Mouse (Mus musculus) spleen, adult 18-20 months (tissue): ENCODE measurements around the gene Slc35f1.

Experiments used
- DNase-seq, 2 experiments: peaks; one replicate each; pipeline ENCODE4 v3.0.0; 2022; ENCODE audit warnings: mixed read lengths in 2 of 2

Slc35f1 gene

DNA sequence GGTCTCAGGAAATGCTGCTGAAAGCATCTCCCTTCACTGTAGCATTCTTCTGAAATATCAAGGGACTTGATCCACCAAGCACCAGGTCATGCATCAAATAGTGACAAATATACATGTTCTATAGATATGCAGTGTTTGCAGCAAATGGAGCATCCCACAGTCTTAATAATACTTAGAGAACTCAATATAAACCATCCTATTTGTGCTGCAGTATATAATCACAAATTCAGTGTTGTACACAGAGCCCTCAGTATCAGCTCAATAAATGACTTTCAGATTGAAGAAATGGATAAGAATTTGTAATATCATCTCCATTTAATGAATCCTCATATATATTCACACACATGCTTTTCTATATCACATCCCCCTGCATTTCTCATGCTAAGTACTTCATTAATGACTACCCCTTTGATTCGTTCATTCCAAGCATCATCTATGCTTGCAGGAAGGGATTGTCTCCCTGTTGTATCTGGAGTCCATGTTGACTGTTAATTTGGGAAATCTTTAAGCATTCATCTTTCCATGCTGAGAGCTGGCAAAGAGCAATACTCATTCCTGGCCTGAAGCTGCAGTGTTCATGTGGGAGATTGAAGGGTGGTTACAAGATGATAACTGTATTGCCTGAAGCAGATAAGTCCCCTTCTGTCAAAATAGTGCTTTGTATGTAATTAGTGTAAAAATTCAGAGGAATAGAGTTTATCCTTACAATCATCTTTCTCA, 249.9 kb downstream of the Slc35f1 start:
- no peak for DNase-seq

DNA sequence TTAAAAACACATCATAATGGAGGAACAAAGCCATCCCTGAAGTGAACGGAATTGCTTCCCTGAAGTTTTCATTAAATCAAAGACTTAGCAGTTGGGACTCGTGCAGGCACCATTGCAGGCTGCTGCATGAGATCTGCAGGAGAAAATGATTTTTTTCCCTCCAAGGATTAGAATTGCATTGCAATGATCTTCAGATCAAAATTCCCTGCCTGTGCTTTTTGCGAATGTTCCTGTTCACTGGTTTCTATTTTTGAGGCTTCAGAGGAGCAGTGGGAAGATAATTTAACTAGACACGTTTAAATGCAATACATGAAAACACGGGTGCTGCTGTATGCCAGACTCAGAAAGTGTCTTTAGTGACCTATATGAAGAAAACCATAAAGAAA, 250.5 kb downstream of the Slc35f1 start:
- no peak for DNase-seq

DNA sequence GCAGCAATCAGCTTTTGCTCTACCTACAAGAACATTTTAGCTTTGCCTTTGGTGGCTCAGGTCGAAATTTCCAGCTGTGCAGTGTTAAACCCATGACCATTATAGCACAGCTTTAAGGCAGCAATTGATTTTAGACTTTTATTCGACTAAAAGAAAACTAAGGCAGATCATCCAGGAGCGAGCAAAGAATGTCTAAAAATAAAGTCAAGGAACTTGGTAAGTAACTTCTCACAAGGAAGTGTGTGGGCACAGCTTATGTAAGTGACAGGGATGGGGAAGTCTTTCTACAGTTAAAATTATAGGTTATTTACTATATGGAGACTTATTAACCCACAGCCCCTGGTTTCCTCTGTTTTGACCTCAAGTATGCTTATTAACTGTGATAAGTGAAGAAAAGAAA, 262.2 kb downstream of the Slc35f1 start:
- DNase-seq: no peak

DNA sequence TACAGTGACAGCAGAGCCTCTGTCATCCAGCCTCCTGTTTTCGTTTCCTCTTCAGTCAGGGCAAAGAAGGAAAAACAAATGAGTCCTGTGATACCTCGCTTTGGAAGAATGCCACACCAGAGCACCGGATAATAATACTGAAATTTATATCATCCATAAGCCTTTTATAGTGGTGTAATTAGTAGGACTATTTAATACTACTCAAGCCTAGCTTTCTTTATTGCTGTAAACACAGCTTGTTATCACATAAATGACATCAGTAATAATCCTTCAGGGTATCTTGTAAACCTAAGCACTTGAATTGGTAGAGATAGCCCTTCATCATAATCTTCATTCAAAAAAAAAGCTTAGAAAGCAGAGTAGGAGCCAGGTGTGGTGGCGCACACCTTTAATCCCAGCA, 266.4 kb downstream of the Slc35f1 start:
- DNase-seq: no peak

DNA sequence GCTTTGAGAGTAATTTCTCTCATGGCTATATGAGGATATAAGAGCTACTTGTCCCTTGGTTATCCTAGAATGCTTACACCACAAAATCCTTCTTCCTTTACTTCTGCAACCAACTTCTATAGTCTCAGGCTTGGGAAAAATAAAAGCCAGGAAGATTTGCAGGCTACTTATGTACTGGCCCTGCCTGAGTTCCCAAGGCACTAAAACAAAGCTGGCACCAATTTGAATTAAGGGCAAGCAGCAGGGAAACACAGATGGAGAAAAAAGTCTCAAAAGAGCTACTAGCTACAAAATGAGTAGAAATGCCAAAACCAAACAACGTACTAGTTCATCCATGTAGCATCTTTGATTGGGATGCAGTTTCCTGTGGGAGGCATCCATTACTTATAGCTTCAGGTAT, 288.9 kb downstream of the Slc35f1 start:
- no peak for DNase-seq

DNA sequence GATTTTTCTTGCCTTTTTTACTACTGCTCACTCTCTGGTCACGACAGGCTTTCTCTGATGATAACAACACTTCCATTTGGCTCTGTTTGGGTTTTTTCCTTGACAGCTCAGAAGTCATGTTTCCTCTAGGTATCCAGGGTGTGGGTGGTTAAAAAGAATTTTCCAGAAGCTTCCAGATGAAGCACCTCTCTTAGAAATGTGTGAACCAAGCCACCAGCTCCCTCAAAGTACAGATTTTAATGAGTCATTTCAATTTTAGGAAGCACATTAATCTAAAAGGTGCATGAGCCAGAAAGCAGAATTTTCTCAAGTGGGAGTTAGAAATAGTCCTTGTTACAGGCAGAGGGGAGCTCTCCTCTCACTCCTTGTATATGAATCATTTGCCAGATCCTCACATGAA, 292.5 kb downstream of the Slc35f1 start:
- no peak for DNase-seq

DNA sequence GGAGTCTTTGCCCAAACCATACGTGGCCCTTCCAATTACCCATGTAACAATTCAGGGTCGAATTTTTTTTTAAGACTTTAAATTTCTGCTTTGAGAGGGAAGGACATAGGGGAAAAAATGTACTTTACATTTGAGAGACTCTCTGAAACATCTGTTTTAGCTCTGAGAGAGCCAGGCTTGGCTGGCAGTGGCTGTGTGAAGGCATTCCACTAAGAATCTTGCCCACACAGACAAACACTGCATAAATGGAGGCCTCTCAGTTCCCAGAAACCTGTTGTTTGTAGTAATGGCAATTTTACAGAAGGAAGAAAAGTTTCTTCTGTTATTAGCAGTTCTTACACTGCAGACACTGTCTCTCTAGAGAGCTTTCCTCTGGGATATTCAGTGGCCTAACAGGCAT, 301.9 kb downstream of the Slc35f1 start:
- DNase-seq: no peak

DNA sequence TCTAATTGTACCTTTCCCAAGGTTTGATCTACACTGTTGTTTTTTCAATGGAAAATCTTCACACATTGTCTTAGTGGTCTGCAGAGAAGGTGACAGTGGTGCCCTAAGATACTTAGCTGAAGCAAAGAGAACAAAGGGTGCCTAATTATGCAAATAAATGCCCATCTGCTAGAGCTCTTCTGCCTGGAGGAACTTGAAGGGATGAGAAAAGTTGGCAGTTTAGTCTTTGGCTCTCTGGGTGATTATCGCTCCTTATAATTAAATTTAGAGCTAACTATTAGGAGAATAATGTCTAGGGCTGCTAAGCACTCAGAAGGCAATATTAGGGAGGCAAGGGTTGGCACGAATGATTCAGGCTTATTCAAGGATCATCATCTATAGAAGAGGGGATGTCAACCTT, 306.6 kb downstream of the Slc35f1 start:
- DNase-seq: no peak

DNA sequence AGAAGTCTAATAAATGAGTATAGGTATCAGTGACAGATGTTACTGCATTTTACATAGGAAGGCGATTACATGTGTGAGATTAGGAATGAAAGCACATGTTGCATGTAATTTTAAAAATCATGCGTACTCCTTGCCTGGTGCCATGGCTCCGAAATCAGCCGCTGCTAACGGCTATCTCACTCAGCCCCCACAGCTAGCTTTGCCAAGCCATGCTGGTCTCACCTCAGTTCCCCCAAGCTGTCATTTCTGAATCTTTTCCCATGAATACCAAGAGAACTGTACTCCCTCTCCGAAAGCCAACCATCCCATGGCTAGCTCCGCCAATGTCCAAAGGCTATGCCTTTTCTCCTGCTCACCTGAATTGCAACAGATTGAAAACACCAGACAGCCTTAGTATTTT, 310.8 kb downstream of the Slc35f1 start:
- DNase-seq: no peak

DNA sequence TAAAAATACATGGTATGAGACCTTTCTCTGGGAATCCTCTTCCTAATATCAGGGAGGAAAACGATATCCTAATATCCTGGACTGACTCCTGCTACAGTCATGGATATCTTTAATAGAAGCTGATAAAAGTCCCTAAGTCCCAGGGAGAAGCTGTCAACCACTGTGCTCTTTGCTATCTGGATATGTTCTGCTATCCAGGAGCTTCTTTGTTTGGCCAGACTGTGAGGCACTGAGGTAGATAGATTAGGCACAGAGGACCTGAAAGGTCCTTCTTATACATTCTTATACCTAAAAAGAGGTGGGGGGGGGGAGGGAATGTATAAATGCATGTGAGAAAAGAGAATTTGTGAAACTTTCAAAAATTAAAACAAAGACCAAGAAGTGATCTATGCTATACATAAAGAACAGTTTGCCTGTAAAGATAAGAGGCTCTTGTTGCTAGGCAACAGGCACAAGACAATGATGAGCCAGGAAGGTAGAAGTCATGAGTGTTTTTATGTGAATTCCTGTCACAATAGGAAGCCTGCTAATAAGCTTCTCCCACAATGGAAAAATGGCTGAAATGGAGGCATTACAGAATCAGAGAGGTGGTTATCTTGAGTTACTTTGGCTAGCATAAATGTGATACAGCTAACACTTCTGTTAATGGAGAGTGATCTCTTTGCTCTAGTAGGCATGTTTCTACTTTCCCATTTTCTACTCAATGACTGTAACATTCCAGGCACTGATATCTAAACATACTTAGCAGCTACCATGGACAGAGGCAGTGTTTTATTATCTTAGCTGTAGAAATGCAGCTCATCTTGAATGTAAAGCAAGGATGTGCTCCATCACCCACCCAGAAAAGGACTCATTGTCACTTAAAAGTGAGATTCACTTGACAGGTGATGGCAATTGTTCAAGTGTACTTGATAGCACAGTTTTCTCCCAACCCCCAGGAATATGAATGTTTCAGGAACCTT, 316.2 kb downstream of the Slc35f1 start:
- no peak for DNase-seq

DNA sequence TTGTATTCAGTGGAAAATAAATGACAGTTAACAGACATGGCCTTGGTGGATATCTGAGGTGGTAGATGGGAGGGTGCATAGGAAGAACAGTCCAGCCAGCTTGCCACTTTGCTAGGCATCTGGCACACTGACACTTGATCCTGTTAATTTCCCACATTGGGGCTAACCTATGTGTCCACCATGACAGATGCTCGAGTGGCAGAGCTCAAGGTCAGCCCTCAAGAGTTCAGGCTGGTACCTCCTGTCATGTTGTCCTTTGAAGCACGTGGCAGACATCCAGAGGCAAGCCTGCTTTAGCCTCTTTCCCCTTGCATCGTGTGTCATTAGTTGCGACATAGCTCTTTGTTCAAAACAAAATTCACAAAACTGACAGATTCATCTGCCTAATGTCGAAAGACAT, 323.5 kb downstream of the Slc35f1 start:
- no peak for DNase-seq

DNA sequence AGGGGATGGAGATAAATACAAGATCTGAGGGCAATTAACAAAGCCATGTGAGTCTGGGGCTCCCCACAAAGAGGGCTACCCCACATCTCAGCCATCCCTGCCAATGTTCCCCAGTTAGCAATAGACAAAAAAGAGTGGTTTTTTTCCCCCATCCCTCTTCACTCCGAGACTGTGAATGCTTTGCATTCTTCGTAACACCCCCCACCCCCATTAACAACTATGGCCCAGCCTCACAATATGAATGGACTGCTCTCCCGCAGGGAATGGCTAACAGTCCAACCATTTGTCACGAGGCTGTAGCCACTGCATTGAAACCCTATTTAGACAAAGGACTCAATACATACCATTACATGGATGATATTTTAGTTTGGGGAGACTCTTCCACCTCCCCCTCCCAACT, 338.1 kb downstream of the Slc35f1 start:
- no peak for DNase-seq

DNA sequence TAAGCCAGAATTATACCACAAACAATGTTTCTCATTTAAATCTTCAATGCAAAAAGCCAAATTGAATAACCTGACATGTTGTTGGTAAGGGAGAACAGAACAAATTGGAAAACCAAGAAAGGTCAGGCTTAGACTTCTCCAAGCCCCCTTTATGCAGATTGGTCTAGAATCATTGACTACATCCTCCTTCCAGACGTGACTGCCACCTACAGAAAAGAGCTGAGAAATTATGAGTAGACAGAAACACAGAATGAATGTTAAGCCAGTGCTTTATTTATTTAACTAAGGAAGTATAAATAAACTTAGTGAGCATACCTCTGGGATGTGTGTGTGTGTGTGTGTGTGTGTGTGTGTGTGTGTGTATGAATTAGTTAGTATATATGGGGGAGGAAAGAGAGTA, 344.9 kb downstream of the Slc35f1 start:
- DNase-seq: no peak

DNA sequence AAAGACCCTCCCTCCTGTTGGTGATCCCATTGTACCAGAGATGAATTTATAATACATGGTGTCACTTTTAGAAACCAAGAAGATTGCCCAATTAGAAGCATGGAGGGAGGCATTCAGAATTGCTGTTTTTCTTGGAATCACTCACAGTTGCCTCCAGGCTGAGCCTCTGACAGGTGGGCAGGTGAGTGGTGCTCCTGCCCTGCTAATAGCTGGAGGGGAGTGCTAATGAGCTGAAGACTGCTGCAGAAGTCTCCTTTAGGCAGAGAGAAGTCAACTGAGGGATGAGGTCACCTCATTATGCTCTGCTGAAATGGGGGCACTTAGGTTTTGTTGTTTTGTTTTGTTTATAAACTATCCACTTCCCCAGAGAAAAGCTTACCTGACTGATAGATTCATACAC, 355.6 kb downstream of the Slc35f1 start:
- DNase-seq: no peak

DNA sequence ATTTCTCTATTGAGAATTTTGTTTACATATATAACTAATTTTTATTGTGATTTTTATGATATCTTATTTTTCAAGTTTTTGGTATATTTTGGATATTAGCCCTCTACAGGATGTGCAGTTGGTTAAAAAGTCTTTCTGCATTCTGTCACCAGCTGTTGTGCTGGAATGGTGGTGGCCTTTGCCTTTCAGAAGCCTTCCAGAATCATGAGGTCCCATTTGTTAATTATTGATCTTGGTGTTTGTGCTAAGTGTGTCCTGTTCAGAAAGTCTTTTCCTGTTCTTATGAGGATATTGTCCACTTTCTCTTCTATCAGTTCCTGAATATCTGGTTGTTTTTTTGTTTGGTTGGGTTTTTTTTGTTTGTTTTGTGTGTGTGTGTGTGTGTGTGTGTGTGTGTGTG, 362.2 kb downstream of the Slc35f1 start:
- no peak for DNase-seq

DNA sequence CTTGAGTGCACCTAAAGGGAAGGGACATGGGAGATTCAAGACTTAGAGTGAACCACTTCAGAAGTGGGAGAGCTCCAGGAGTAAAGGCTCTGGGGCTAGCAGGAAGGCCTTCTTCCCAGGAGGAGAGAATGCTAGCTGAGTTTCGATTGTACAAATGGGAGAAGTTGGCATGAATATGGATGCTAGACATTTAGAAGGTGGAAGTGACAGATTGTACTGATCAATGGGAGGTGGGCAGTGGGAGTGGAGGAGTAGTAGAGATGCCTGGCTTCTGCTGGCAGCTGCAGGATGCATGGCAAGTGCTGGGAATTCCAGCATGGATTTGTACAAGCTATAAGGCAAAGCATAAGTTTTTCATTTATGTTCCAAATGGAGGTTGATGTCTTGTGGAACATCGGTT, 370.4 kb downstream of the Slc35f1 start:
- DNase-seq: no peak

DNA sequence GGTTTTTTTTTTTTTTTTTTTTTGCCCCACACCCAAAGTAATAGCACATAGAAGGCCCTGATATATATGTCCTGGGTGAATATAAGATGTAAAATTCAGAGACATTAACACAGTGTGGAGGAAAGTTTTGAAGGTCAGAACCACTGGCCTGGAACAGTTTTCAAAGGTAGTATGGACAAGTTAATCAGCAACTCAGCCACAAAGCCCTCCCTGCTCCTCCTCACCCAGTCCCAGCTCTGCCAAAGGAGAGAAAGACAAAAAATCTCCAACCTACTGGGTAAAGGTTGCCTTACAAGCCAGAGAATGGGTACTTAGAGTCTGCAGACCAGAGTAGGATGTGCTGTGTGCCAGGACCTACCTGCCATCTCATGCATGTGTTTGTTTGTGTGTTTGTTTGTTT, 372.4 kb downstream of the Slc35f1 start:
- no peak for DNase-seq

DNA sequence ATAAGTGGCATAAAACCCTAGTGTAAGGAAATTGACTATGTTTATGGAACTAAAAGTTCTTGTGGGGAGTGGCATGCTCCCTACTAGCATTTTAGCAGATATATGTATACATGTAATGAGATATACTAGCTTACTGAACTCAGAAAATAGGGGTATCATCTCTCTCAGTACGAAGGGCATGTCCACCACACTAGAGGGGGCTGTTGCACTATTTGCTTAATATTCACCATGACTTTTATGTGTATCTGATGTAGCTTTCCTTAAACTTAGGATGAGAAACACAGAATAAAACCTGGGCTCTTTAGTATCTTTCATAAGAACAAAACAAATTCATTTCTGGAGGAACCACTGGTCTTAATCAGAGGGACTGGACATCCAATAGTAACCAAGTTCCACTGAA, 397.5 kb downstream of the Slc35f1 start:
- no peak for DNase-seq

DNA sequence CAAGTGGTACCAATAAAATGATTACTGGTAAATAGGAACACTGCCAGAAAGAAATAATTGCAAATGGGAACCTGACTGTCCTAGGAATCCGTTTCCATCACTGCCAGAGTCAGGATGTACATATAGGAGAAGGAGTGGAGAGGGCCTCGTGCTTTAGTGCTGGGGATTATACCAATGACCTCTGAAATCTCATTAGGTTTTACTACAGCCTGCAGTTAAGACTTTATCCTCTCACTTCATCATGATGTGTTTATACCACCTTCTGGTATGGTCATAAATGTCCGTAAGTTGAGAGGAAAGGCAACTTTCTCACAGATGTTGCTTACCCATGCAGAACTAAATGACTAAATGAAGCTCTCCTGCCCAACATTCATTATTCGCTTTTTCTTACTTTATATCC, 401.2 kb downstream of the Slc35f1 start:
- no peak for DNase-seq

DNA sequence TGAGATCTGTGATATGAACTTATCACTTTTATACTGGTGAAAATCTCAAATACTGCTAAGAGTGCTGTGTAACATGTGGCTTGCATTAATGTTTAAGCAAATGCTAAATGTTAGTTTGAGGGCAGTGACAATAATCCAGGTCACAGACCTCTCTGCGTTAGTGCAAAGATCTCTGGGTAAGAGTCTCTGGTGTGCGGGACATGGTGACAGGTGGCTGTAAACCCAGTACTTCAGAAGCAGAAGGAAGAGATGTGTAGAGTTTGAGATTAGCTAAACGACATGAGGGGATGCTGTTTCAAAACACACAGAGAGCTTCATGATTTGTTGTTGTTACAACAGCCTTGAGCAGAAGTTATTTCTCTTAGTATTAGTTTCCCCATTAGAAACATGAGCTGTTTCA, 406.1 kb downstream of the Slc35f1 start:
- DNase-seq: no peak

DNA sequence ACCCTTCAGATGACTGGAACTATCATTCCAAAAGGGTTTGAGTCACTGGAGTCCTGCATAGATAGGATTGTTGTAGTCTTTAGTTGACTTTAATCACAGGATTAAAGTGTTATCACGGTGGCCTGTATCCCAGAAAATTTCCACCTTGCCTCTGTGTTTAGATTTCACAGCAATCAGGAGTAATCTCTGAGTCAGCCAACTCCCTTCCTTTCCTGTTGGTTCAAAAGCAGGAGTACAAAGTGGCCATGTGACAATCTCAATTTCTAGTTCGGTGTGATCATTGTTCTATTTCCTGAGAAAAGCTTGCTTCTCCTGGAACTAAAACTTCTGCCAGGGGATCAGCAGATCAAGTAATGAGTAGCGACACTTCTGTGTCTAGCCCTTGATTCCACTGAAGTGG, 410.5 kb downstream of the Slc35f1 start:
- DNase-seq: no peak

DNA sequence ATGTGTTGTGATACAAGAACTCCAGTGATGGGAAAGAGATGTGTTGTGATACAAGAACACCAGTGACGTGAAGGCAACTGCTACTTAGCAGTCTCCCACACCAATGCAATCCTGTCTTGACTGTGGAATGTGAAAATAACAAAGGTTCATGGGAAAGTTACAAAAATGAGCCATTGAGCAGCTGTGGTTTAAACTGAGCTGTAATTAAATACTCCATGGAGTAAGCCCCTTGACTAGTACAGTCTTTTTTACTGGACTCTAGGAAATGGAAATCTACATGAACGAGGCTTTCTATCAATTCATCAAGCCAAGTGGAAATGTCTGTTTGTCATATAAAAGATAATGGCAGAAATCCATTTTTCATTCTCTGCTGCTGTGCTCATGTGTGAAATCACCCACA, 411.1 kb downstream of the Slc35f1 start:
- no peak for DNase-seq

DNA sequence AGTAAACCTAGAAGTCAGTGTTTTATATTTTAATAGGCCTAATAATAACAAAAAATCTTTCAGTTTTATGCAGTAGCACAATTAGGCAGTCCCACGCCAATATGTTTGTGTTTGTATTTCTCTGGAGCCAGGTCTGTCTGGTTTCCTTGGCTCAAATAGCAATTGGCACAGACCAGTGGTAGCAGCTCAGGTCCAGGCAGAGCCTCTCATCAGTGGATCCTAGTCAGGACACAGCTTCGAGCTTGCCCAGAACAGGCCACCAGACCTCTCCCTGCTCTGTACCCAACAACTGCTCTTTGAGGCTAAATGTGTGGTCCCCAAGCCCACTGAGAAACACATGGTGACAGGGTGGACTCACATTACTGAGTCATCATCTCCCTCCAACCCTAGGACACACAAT, 412.1 kb downstream of the Slc35f1 start:
- no peak for DNase-seq

DNA sequence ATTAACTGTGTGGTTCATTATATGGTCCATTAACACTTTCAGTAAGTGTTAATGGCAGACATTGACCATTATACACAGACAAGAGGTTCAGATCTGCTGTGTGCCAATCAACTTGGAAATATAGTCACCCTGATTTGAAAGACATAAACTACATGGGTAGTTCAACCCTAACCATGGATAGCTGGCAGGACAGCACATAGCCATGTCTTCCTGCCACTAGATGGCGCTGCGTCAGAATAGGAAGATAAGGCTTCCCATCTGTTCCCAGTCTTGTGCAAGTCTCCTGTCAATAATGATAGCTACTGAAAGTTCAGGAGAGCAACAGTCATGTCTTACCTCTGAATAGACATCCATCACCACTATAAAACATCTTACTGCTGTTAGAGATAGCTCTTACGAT, 424.7 kb downstream of the Slc35f1 start:
- peak in 1 of 2 experiments; percentile 32 for DNase-seq
